Mouse (Mus musculus): ENCODE data around the gene Tdgf1. TPM values are rescaled to one million over a fixed set of nuclear protein-coding genes. Genes with fewer than 3 reads are reported as not detected.

Gene Tdgf1
- 1 to 10 TPM in 1 of 2 experiments, under 1 TPM in 1; 0.45 to 4.4 TPM for polyA plus RNA-seq (2017; shearing (Covaris generic))

DNA sequence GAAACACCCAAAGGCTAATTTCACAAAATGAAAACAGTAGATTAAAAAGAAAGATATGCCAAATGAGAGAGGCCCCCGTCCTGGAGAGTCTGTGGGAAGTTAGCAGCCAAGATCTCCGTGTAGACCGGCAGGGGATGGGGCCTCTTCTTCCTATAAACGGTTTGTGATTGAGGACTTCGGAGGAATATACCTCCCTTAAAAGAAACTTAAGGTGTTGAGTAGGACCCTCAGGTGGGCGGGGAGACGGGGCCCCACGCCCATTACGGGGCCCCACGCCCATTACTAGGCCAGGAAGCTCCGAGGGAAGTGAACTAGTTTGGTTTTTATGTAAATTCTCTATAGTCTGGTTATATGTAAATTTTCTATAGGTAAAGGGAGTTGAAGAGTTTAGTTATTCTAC lies at the start of gene Tdgf1:
Gene Tdgf1, minus strand, starts transcription at position 233 of the 400 bp plus-strand sequence.

DNA sequence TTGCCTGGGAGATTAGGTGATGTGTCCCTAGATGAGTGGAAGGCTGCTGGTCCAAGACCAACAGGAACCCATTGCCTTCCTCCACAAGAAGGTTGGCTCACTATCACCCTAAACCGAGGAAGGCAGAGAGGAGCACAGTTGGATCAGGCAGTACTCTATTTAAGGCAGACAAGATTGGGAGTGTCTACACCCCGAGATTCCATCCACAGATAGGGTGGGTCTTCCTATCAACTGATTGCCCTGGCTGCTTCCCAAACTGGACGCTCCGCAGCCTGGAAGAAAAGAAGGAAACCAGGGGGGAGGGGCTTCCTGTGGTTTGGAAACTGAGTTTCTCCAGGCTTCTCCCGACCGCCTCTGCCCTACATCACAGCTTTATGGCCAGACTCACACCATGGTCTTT lies 44.2 kb upstream of the Tdgf1 start, which contains the start of gene Rtp3:
Gene Rtp3, minus strand, starts transcription at position 380 of the 400 bp plus-strand sequence.

DNA sequence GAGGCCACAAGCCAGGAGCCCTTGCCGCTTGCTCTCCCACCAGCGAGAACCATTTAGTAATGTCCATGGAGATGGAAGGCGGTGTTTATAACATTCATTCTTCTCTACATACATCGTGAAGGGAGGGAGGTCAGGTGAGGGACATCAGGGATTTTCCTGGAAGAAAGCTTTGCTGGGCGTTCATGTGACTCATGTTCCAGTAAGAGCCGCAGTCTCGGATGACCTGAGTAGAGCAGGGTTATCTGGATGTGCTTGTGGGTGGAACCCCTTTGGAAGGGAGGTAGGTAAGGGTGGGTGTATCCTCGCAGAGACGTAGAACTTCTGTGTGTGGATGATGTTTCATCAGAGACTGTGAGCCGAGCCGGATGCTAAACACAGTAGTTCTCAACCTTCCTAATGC lies 5.4 kb upstream of the Tdgf1 start, which contains the start of gene Lrrc2:
Gene Lrrc2, plus strand, starts transcription at position 149 of the 400 bp plus-strand sequence.

DNA sequence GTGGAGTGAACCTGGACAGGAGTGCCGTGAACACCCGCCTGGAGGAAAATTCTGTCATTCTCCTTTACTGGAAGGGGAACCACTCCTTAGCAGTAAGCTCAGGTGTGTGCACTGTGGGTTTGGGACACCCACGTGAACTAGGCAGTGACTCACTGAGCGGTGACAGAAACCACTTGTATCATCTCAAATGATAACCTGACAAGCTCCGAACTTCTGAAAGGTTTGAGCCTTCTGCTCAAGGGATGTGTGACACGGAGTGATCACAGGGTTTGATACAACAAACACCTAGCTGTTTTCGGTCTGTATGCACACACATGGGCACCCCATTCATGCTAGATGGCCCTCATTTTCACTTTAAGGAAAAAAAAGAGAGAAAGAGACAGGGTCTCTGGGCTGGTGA lies 29.2 kb downstream of the Tdgf1 start, which contains the start of gene Fam240a:
Gene Fam240a, minus strand, starts transcription at position 76 of the 400 bp plus-strand sequence.

Other genes starting within 250 kb of the Tdgf1 start
- not detected for gene Myl3, start 204.3 kb downstream of the Tdgf1 start, polyA plus RNA-seq (2017; shearing (Covaris generic))
- under 1 TPM; 0.07 to 0.29 TPM for gene Pth1r, start 199.0 kb downstream of the Tdgf1 start, polyA plus RNA-seq (2017; shearing (Covaris generic))
- gene Prss42, start 148.0 kb downstream of the Tdgf1 start, polyA plus RNA-seq (2017; shearing (Covaris generic)), result not detected
- gene Prss44, start 132.2 kb downstream of the Tdgf1 start, polyA plus RNA-seq (2017; shearing (Covaris generic)), result 1 to 10 TPM in 1 of 2 experiments, under 1 TPM in 1; 0.34 to 2.1 TPM
- 1 to 10 TPM in 1 of 2 experiments, under 1 TPM in 1; 0.18 to 1.1 TPM for gene Prss43, start 119.5 kb downstream of the Tdgf1 start, polyA plus RNA-seq (2017; shearing (Covaris generic))
- under 1 TPM in 1 of 2 experiments, not detected in 1; 0.86 TPM for gene Prss45, start 111.6 kb downstream of the Tdgf1 start, polyA plus RNA-seq (2017; shearing (Covaris generic))
- not detected for gene Prss46, start 101.7 kb downstream of the Tdgf1 start, polyA plus RNA-seq (2017; shearing (Covaris generic))
- 1 to 10 TPM in 1 of 2 experiments, not detected in 1; 4.2 TPM for gene Prss50, start 88.2 kb downstream of the Tdgf1 start, polyA plus RNA-seq (2017; shearing (Covaris generic))
- gene Als2cl, start 66.3 kb downstream of the Tdgf1 start, polyA plus RNA-seq (2017; shearing (Covaris generic)), result 10 to 100 TPM; 26.1 to 71.3 TPM
- gene Tmie, start 66.0 kb downstream of the Tdgf1 start, polyA plus RNA-seq (2017; shearing (Covaris generic)), result 10 to 100 TPM in 1 of 2 experiments, 1 to 10 TPM in 1; 6.9 to 19.3 TPM
- under 1 TPM in 1 of 2 experiments, not detected in 1; 0.81 TPM for gene Fam240a, start 29.3 kb downstream of the Tdgf1 start, polyA plus RNA-seq (2017; shearing (Covaris generic))
- gene Lrrc2, start 5.4 kb upstream of the Tdgf1 start, polyA plus RNA-seq (2017; shearing (Covaris generic)), result under 1 TPM; 0.17 to 0.19 TPM
- not detected for gene Rtp3, start 44.4 kb upstream of the Tdgf1 start, polyA plus RNA-seq (2017; shearing (Covaris generic))
- gene Ltf, start 73.1 kb upstream of the Tdgf1 start, polyA plus RNA-seq (2017; shearing (Covaris generic)), result under 1 TPM in 1 of 2 experiments, not detected in 1; 0.65 TPM
- gene Ccrl2, start 111.4 kb upstream of the Tdgf1 start, polyA plus RNA-seq (2017; shearing (Covaris generic)), result 10 to 100 TPM; 17.8 to 21.3 TPM
- 10 to 100 TPM; 34.5 to 43.2 TPM for gene Lrrfip2, start 171.4 kb upstream of the Tdgf1 start, polyA plus RNA-seq (2017; shearing (Covaris generic))